Mouse (Mus musculus) liver, postnatal 0 days (tissue): ENCODE measurements around the gene Slc24a4.

Experiments used
- CTCF ChIP-seq: sonication (generic); IDR thresholded peaks from 2 replicates; pipeline ENCODE4 v1.5.1; 2016; ENCODE audit warnings: antibody characterized with exemption, low read depth
- EP300 ChIP-seq: IDR thresholded peaks from 2 replicates; pipeline ENCODE4 v1.6.1; 2016; ENCODE audit warnings: antibody characterized with exemption, low read depth, mild to moderate bottlenecking

GRCm38 (mm10) chr12:102141330-102141729 lies 12.8 kb downstream of the Slc24a4 start:
- TF ChIP-seq CTCF (no peak), EP300 (no peak)
